Mouse (Mus musculus) testis, adult 2 months (tissue): ENCODE measurements at regions not wholly inside any gene's neighbourhood (a gene's known extent, or its start where the extent isn't known, plus 50 kb on each side); places are given as distances from the start of the nearest gene placed in this dataset.

ENCODE experiments used
- CTCF ChIP-seq: fragments of 200-500 bp; IDR thresholded peaks from 2 replicates; pipeline ENCODE4 v1.5.1; 2012; ENCODE audit warnings: low read depth, mild to moderate bottlenecking, inconsistent platforms, low read length, moderate library complexity; ENCODE audit not compliant: control insufficient read depth, insufficient read depth, insufficient replicate concordance
- POLR2A ChIP-seq: fragments of 200-500 bp; IDR thresholded peaks from 2 replicates; pipeline ENCODE4 v1.6.1; 2012; ENCODE audit warnings: low read depth, mild to moderate bottlenecking, inconsistent platforms, low read length, moderate library complexity; ENCODE audit not compliant: control insufficient read depth

DNA sequence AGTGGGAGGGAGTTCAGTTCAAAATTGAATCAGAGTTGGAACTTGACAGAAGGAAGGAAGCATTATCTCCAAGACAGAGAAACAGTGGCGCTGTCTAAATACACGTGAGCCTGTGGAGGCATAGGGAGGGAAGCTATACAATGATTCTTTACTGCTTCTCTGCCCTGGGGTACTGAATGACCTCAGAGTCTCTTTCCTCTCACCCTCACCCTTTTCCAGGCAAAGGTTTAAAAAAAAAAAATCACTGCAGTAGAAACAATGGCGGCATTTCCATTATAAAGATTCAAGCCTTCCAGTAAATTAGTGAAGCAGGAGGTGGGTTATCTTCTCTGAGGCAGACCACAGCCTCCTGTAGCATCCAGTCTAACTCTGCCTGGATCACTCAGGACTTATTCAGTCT is 112.2 kb upstream of the Plxna2 start:
- TF ChIP-seq CTCF (no peak), POLR2A (no peak)
